Mouse (Mus musculus) ES-E14 (cell line): ENCODE results near the gene Grk6.

Experiments used
- CHD2 ChIP-seq: IDR thresholded peaks from 2 replicates; pipeline ENCODE4 v1.6.1; 2014; ENCODE audit warnings: mild to moderate bottlenecking, low read depth, low read length, inconsistent platforms
- MAFK ChIP-seq: IDR thresholded peaks from 2 replicates; pipeline ENCODE4 v1.6.1; 2014; ENCODE audit warnings: mild to moderate bottlenecking, low read depth, low read length, inconsistent platforms; ENCODE audit not compliant: insufficient read depth
- ZC3H11A ChIP-seq: IDR thresholded peaks from 2 replicates; pipeline ENCODE4 v1.6.1; 2012; ENCODE audit warnings: low read depth, mild to moderate bottlenecking, inconsistent platforms, low read length, borderline replicate concordance

GRCm38 (mm10) chr13:55483071-55483470, 38.2 kb downstream of the Grk6 start:
- TF ChIP-seq MAFK (no peak), CHD2 (no peak), ZC3H11A (no peak)
